Mouse (Mus musculus): ENCODE results near the gene Dlx1. TPM values are rescaled to one million over a fixed set of nuclear protein-coding genes. Genes with fewer than 3 reads are reported as not detected.

Dlx1 gene
- polyA plus RNA-seq, 1 experiment from 2014 or later, result not detected

DNA sequence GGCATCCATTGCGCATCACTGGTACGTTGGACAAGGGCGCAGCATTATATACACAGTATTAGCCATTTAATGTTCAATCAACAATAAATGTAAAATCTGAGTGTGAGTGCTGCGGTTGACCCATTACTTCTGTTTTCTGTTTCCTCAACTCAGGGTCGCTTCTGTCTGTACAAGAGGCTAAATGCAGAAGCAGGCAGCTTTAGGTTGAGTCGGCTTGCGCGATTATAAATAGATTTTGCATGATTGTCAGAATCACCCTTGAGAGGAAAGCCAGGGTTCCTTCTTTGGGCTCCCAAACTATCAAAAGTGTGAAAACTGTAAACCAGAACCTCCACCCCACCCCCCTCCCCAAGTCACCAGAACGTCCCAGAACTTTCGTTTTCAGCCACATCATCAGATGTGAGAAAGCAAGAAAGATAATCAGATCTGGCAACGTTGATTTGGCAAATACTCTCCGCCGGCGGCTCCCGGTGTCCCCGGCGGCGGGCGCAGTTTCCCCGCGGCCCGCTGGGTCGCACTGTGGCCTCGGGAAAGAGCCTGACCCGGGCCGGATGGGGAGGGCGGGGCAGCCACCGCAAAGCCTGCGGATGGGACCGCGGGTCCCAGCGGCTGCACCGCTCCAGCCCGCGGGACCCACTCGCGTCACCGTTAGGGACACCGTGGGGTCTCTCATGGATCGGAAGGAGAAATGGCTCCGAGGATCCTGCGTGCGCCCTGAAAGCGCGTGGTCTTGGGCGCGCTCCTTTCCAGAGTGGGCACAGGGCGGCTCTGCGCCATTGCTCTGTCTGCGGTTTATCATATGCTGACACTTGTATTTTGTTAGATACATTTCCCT is 52.9 kb downstream of the Dlx1 start:
- H3K27ac ChIP-seq (ENCODE audit: low read length), result no peak overlapping the region
- peak overlapping the region; percentile 71 for H3K9ac ChIP-seq (replicated peaks; ENCODE audit: low read length)
- 12% methylated on average over 50 of the region's 50 CpGs for WGBS

DNA sequence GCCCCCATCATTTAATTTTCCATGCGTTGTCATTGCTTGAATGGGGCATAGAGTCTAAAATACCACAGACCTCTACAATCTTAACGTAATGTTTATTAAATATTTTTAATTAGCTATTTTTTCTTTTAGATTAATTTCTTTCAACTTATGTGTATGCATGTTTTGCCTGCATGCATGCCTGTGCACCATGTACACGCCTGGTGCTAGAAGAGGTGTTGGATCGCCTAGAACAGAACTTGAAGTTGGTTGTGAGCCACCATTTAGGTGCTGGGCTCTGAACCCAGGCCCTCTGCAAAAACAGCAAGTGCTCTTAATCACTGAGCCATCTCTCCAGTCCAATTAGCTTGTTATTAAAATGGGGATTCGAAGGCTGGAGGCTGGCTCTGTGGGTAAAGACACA is 53.6 kb downstream of the Dlx1 start:
- ATAC-seq (ENCODE audit: low FRiP score, low TSS enrichment), result no peak
- Histone ChIP-seq H3K36me3 (ENCODE audit: insufficient read depth, low read length) (no peaks in the 10 kb centered on the region), H3K9ac (replicated peaks; ENCODE audit: low read length) (no peak overlapping the region; the same call in 1 of the 2 replicates), H3K4me1 (ENCODE audit: insufficient read depth, low read length) (peaks cover 7% of the 10 kb centered on the region), H3K27me3 (ENCODE audit: insufficient read depth, low read length) (peaks cover 3% of the 10 kb centered on the region; the same call in 1 of the 2 replicates), H3K4me2 (replicated peaks; ENCODE audit: low read depth, low read length) (peak overlapping the region; percentile 95), H3K9me3 (ENCODE audit: low read length) (no peaks in the 10 kb centered on the region), H3K4me3 (ENCODE audit: low read length) (peak overlapping the region; percentile 65), H3K27ac (ENCODE audit: low read length) (no peak overlapping the region)
- 62% methylated on average over 5 of the region's 5 CpGs for WGBS

More for the DNA sequence above, 52.9 kb downstream of the Dlx1 start:
- H3K27me3 ChIP-seq (ENCODE audit: insufficient read depth, low read length), result peaks cover 3% of the 10 kb centered on the region; the same call in 1 of the 2 replicates
- peak overlapping the region; percentile 65 for H3K4me3 ChIP-seq (ENCODE audit: low read length)
- ATAC-seq (ENCODE audit: low FRiP score, low TSS enrichment), result peak; percentile 84; the same call in 1 of the 2 replicates
- peaks cover 7% of the 10 kb centered on the region for H3K4me1 ChIP-seq (ENCODE audit: insufficient read depth, low read length)
- H3K9me3 ChIP-seq (ENCODE audit: low read length), result no peaks in the 10 kb centered on the region
- H3K36me3 ChIP-seq (ENCODE audit: insufficient read depth, low read length), result no peaks in the 10 kb centered on the region
- peak overlapping the region; percentile 95 for H3K4me2 ChIP-seq (replicated peaks; ENCODE audit: low read depth, low read length)

Other genes starting within 250 kb of the Dlx1 start
- 50.3 and 53.3 TPM in 2 replicates for gene Slc25a12, start 160.4 kb upstream of the Dlx1 start, polyA plus RNA-seq (2015; fragmentation: Nextera tagmentation; extraction: Ambion mirVana)
- 129 and 134 TPM in 2 replicates for gene Hat1, start 139.2 kb upstream of the Dlx1 start, polyA plus RNA-seq (2015; fragmentation: Nextera tagmentation; extraction: Ambion mirVana)
- gene Metap1d, start 74.8 kb upstream of the Dlx1 start, polyA plus RNA-seq (2015; fragmentation: Nextera tagmentation; extraction: Ambion mirVana), result 46.5 and 46.9 TPM in 2 replicates
- not detected in 2 replicates for gene Dlx2, start 18.6 kb downstream of the Dlx1 start, polyA plus RNA-seq (2015; fragmentation: Nextera tagmentation; extraction: Ambion mirVana)
- 56.8 and 75.1 TPM in 2 replicates for gene Itga6, start 217.5 kb downstream of the Dlx1 start, polyA plus RNA-seq (2015; fragmentation: Nextera tagmentation; extraction: Ambion mirVana)